Mouse (Mus musculus) stomach, embryonic 15.5 days (tissue): ENCODE data around the gene Ccdc43. TPM values are rescaled to one million over a fixed set of nuclear protein-coding genes. Genes with fewer than 3 reads are reported as not detected.

Experiments used
- ATAC-seq: fragments of 200-750 bp; cut with Nextera tagmentation; 2 replicates; pipeline ENCODE4 v1.8.0; 2017; ENCODE audit warnings: low read depth, moderate number of reproducible peaks, moderate TSS enrichment; ENCODE audit not compliant: insufficient read depth, low FRiP score
- H3K27ac ChIP-seq: fragments of 300-500 bp; sonication (generic); 2 replicates; pipeline ENCODE4 v1.5.1; 2015; ENCODE audit warnings: mild to moderate bottlenecking, inconsistent platforms
- H3K27me3 ChIP-seq: fragments of 300-500 bp; sonication (generic); replicated peaks from 2 replicates; pipeline ENCODE4 v1.6.1; 2015; ENCODE audit warnings: inconsistent platforms
- H3K36me3 ChIP-seq: fragments of 300-500 bp; sonication (generic); 2 replicates; pipeline ENCODE4 v1.6.1; 2015; ENCODE audit warnings: inconsistent platforms
- H3K4me1 ChIP-seq: fragments of 300-500 bp; sonication (generic); 2 replicates; pipeline ENCODE4 v1.6.1; 2015; ENCODE audit warnings: inconsistent platforms
- H3K4me2 ChIP-seq: fragments of 300-500 bp; sonication (generic); 2 replicates; pipeline ENCODE4 v1.6.1; 2015; ENCODE audit warnings: mild to moderate bottlenecking, inconsistent platforms
- H3K4me3 ChIP-seq: fragments of 300-500 bp; sonication (generic); replicated peaks from 2 replicates; pipeline ENCODE4 v1.5.1; 2015; ENCODE audit warnings: inconsistent platforms
- H3K9ac ChIP-seq: fragments of 300-500 bp; sonication (generic); 2 replicates; pipeline ENCODE4 v1.6.1; 2015; ENCODE audit warnings: inconsistent platforms
- H3K9me3 ChIP-seq: fragments of 300-500 bp; sonication (generic); 2 replicates; pipeline ENCODE4 v1.6.1; 2016; ENCODE audit warnings: inconsistent platforms
- WGBS: fragments of 180-500 bp; shearing (Covaris S2); methylation state at CpG from one replicate; pipeline ENCODE4 v1.1.7; 2015; 5-methylcytosine and 5-hydroxymethylcytosine counted together
- polyA plus RNA-seq: library from polyadenylated mRNA; unstranded; fragments of >200 nt; fragmentation: Nextera tagmentation; extraction: Ambion mirVana; gene quantifications from 2 replicates; pipeline ENCODE4 v1.2.1, GENCODE M21; 2015

The Ccdc43 gene
- polyA plus RNA-seq: 38.3 and 41.4 TPM in 2 replicates

GRCm38 (mm10) chr11:102697338-102698017 lies at the start of gene Ccdc43:
Gene Ccdc43, minus strand, starts transcription at chr11:102697782.
- peak within 1 kb of the TSS; percentile 65 for H3K4me3 ChIP-seq
- ATAC-seq: peak; percentile 94
- peak within 1 kb of the TSS; percentile 42; the same call in 1 of the 2 replicates for H3K27ac ChIP-seq
- no peaks in the 10 kb centered on the region for H3K27me3 ChIP-seq
- peak within 1 kb of the TSS; percentile 61 for H3K9ac ChIP-seq
- H3K4me2 ChIP-seq: peak within 1 kb of the TSS; percentile 74
- no peaks in the 10 kb centered on the region for H3K9me3 ChIP-seq
- no peaks in the 10 kb centered on the region for H3K36me3 ChIP-seq
- WGBS: under 1% methylated on average over 49 of the region's 49 CpGs
- H3K4me1 ChIP-seq: peaks cover 8% of the 10 kb centered on the region

GRCm38 (mm10) chr11:102744746-102745145 lies 47.2 kb upstream of the Ccdc43 start:
- no peak overlapping the region for H3K27ac ChIP-seq
- WGBS: 82% methylated on average over 3 of the region's 3 CpGs

GRCm38 (mm10) chr11:102742843-102743242 lies 45.3 kb upstream of the Ccdc43 start:
- H3K4me3 ChIP-seq: no peak overlapping the region
- WGBS: 72% methylated on average over 5 of the region's 5 CpGs
- H3K27me3 ChIP-seq: no peaks in the 10 kb centered on the region
- ATAC-seq: no peak
- no peak overlapping the region for H3K9ac ChIP-seq
- H3K9me3 ChIP-seq: no peaks in the 10 kb centered on the region
- no peak overlapping the region for H3K27ac ChIP-seq
- H3K4me1 ChIP-seq: peaks cover 11% of the 10 kb centered on the region
- H3K36me3 ChIP-seq: no peaks in the 10 kb centered on the region
- no peak overlapping the region for H3K4me2 ChIP-seq

More at GRCm38 (mm10) chr11:102744746-102745145, 47.2 kb upstream of the Ccdc43 start:
- Histone ChIP-seq H3K4me3 (no peak overlapping the region), H3K9me3 (no peaks in the 10 kb centered on the region), H3K9ac (no peak overlapping the region), H3K4me2 (no peak overlapping the region), H3K36me3 (no peaks in the 10 kb centered on the region), H3K27me3 (no peaks in the 10 kb centered on the region), H3K4me1 (peaks cover 7% of the 10 kb centered on the region; the same call in 1 of the 2 replicates)
- no peak for ATAC-seq

GRCm38 (mm10) chr11:102742066-102742465 lies 44.5 kb upstream of the Ccdc43 start:
- no peak overlapping the region for H3K27ac ChIP-seq
- no peaks in the 10 kb centered on the region for H3K9me3 ChIP-seq
- no peaks in the 10 kb centered on the region for H3K27me3 ChIP-seq
- no peak for ATAC-seq
- no peak overlapping the region for H3K4me3 ChIP-seq
- no peak overlapping the region for H3K4me2 ChIP-seq
- peaks cover 11% of the 10 kb centered on the region for H3K4me1 ChIP-seq
- WGBS: 64% methylated on average over 7 of the region's 7 CpGs
- no peak overlapping the region for H3K9ac ChIP-seq
- no peaks in the 10 kb centered on the region for H3K36me3 ChIP-seq

GRCm38 (mm10) chr11:102741129-102741950 lies 43.8 kb upstream of the Ccdc43 start:
- no peak for ATAC-seq
- H3K9me3 ChIP-seq: no peaks in the 10 kb centered on the region
- no peaks in the 10 kb centered on the region for H3K27me3 ChIP-seq
- no peak overlapping the region; the same call in 1 of the 2 replicates for H3K27ac ChIP-seq
- no peak overlapping the region for H3K9ac ChIP-seq
- peak overlapping the region; percentile 42 for H3K4me2 ChIP-seq
- H3K36me3 ChIP-seq: no peaks in the 10 kb centered on the region
- WGBS: 17% methylated on average over 22 of the region's 22 CpGs
- peaks cover 11% of the 10 kb centered on the region for H3K4me1 ChIP-seq
- H3K4me3 ChIP-seq: no peak overlapping the region

- no peaks in the 10 kb centered on the region for H3K36me3 ChIP-seq
- no peaks in the 10 kb centered on the region for H3K9me3 ChIP-seq
- H3K4me1 ChIP-seq: peaks cover 11% of the 10 kb centered on the region
- no peak overlapping the region for H3K9ac ChIP-seq
- 56% methylated on average over 11 of the region's 11 CpGs for whole genome bisulfite sequencing
- ATAC-seq: no peak
- H3K4me3 ChIP-seq: no peak overlapping the region
- no peaks in the 10 kb centered on the region for H3K27me3 ChIP-seq
- no peak overlapping the region for H3K27ac ChIP-seq
- H3K4me2 ChIP-seq: no peak overlapping the region
Observed at GRCm38 (mm10) chr11:102740634-102741033, 43.1 kb upstream of the Ccdc43 start.

GRCm38 (mm10) chr11:102739278-102739966 lies 41.8 kb upstream of the Ccdc43 start:
- H3K9ac ChIP-seq: no peak overlapping the region
- no peak overlapping the region for H3K27ac ChIP-seq
- no peaks in the 10 kb centered on the region for H3K9me3 ChIP-seq
- no peaks in the 10 kb centered on the region for H3K36me3 ChIP-seq
- H3K4me3 ChIP-seq: peak overlapping the region; percentile 29
- H3K27me3 ChIP-seq: no peaks in the 10 kb centered on the region
- peak overlapping the region; percentile 85 for H3K4me2 ChIP-seq
- no peak for ATAC-seq
- H3K4me1 ChIP-seq: peaks cover 11% of the 10 kb centered on the region
- 8% methylated on average over 20 of the region's 20 CpGs for WGBS

- ATAC-seq: no peak
- no peaks in the 10 kb centered on the region for H3K9me3 ChIP-seq
- 82% methylated on average over 3 of the region's 3 CpGs for WGBS
Observed at GRCm38 (mm10) chr11:102738046-102738445, 40.5 kb upstream of the Ccdc43 start.

GRCm38 (mm10) chr11:102734961-102735360 lies 37.4 kb upstream of the Ccdc43 start:
- H3K9me3 ChIP-seq: no peaks in the 10 kb centered on the region
- no peaks in the 10 kb centered on the region for H3K27me3 ChIP-seq
- no peak overlapping the region for H3K4me3 ChIP-seq
- no peak for ATAC-seq
- no peaks in the 10 kb centered on the region for H3K36me3 ChIP-seq
- H3K4me1 ChIP-seq: peaks cover 4% of the 10 kb centered on the region
- no peak overlapping the region for H3K9ac ChIP-seq
- H3K4me2 ChIP-seq: no peak overlapping the region
- 92% methylated on average over 6 of the region's 6 CpGs for WGBS
- no peak overlapping the region for H3K27ac ChIP-seq

More at GRCm38 (mm10) chr11:102738046-102738445, 40.5 kb upstream of the Ccdc43 start:
- H3K9ac ChIP-seq: no peak overlapping the region
- H3K27ac ChIP-seq: no peak overlapping the region
- H3K4me3 ChIP-seq: no peak overlapping the region
- H3K4me2 ChIP-seq: no peak overlapping the region
- no peaks in the 10 kb centered on the region for H3K36me3 ChIP-seq
- H3K27me3 ChIP-seq: no peaks in the 10 kb centered on the region
- peaks cover 11% of the 10 kb centered on the region for H3K4me1 ChIP-seq

- 68% methylated on average over 5 of the region's 5 CpGs for WGBS
- no peak for ATAC-seq
- Histone ChIP-seq H3K4me2 (no peak overlapping the region), H3K27me3 (no peaks in the 10 kb centered on the region), H3K36me3 (no peaks in the 10 kb centered on the region), H3K9ac (0 out of 2 replicates have a peak overlapping the region, but pooled peaks have one; percentile 1), H3K4me3 (no peak overlapping the region), H3K27ac (no peak overlapping the region), H3K9me3 (no peaks in the 10 kb centered on the region), H3K4me1 (no peaks in the 10 kb centered on the region)
Observed at GRCm38 (mm10) chr11:102733146-102733545, 35.6 kb upstream of the Ccdc43 start.

GRCm38 (mm10) chr11:102731366-102731765 lies 33.8 kb upstream of the Ccdc43 start:
- WGBS: 72% methylated on average over 6 of the region's 6 CpGs
- Histone ChIP-seq H3K27ac (no peak overlapping the region), H3K4me1 (no peaks in the 10 kb centered on the region), H3K9ac (no peak overlapping the region), H3K36me3 (no peaks in the 10 kb centered on the region), H3K4me3 (no peak overlapping the region), H3K4me2 (no peak overlapping the region), H3K27me3 (no peaks in the 10 kb centered on the region), H3K9me3 (no peaks in the 10 kb centered on the region)
- no peak for ATAC-seq
